Mouse (Mus musculus): ENCODE measurements around the gene Swsap1.
A peak's percentile ranks its signal among the peaks of the same experiment; 100 is the strongest.

Gene Swsap1

GRCm38 (mm10) chr9:21935466-21936131 is 20.0 kb upstream of the Swsap1 start:
- no peak for DNase-seq (ENCODE audit: low read depth, low spot score)

- peak; percentile 89 for DNase-seq (ENCODE audit: low read depth, low spot score)
Measured at GRCm38 (mm10) chr9:21936692-21937570, 18.6 kb upstream of the Swsap1 start, which contains the start of gene Plppr2. Gene Plppr2, plus strand, starts transcription at chr9:21937033.

GRCm38 (mm10) chr9:21937711-21938175 is 17.8 kb upstream of the Swsap1 start:
- no peak for DNase-seq (ENCODE audit: low read depth, low spot score)

GRCm38 (mm10) chr9:21938234-21938855 is 17.2 kb upstream of the Swsap1 start:
- no peak for DNase-seq (ENCODE audit: low read depth, low spot score)

- no peak for DNase-seq (ENCODE audit: low read depth, low spot score)
Measured at GRCm38 (mm10) chr9:21943046-21943445, 12.5 kb upstream of the Swsap1 start.

- no peak for DNase-seq (ENCODE audit: low read depth, low spot score)
Measured at GRCm38 (mm10) chr9:21943638-21944037, 11.9 kb upstream of the Swsap1 start.

- DNase-seq (ENCODE audit: low read depth, low spot score): peak; percentile 73
Measured at GRCm38 (mm10) chr9:21944267-21944666, 11.3 kb upstream of the Swsap1 start.

GRCm38 (mm10) chr9:21947540-21948130 is 7.9 kb upstream of the Swsap1 start:
- no peak for DNase-seq (ENCODE audit: low read depth, low spot score)

- no peak for DNase-seq (ENCODE audit: low read depth, low spot score)
Measured at GRCm38 (mm10) chr9:21948146-21948545, 7.4 kb upstream of the Swsap1 start.

- no peak for DNase-seq (ENCODE audit: low read depth, low spot score)
Measured at GRCm38 (mm10) chr9:21948790-21949189, 6.8 kb upstream of the Swsap1 start.

GRCm38 (mm10) chr9:21950322-21950721 is 5.2 kb upstream of the Swsap1 start:
- peak; percentile 37 for DNase-seq (ENCODE audit: low read depth, low spot score)

- DNase-seq (ENCODE audit: low read depth, low spot score): no peak
Measured at GRCm38 (mm10) chr9:21951977-21952376, 3.6 kb upstream of the Swsap1 start.

- DNase-seq (ENCODE audit: low read depth, low spot score): no peak
Measured at GRCm38 (mm10) chr9:21953600-21953999, 2.0 kb upstream of the Swsap1 start.

GRCm38 (mm10) chr9:21954635-21955034 is 920 bp upstream of the Swsap1 start:
- DNase-seq (ENCODE audit: low read depth, low spot score): no peak

GRCm38 (mm10) chr9:21955225-21955569 is 358 bp upstream of the Swsap1 start:
- no peak for DNase-seq (ENCODE audit: low read depth, low spot score)

- no peak for DNase-seq (ENCODE audit: low read depth, low spot score)
Measured at GRCm38 (mm10) chr9:21958372-21958771, 2.8 kb downstream of the Swsap1 start.

- no peak for DNase-seq (ENCODE audit: low read depth, low spot score)
Measured at GRCm38 (mm10) chr9:21959244-21959643, 3.7 kb downstream of the Swsap1 start.

- DNase-seq (ENCODE audit: low read depth, low spot score): no peak
Measured at GRCm38 (mm10) chr9:21960135-21960534, 4.6 kb downstream of the Swsap1 start.

GRCm38 (mm10) chr9:21960558-21961208 is 5.1 kb downstream of the Swsap1 start:
- no peak for DNase-seq (ENCODE audit: low read depth, low spot score)

- DNase-seq (ENCODE audit: low read depth, low spot score): peak; percentile 57
Measured at GRCm38 (mm10) chr9:21961366-21961980, 5.9 kb downstream of the Swsap1 start.

- DNase-seq (ENCODE audit: low read depth, low spot score): no peak
Measured at GRCm38 (mm10) chr9:21962010-21962409, 6.5 kb downstream of the Swsap1 start.

All from A20 (cell line).